Mouse (Mus musculus) heart, postnatal 14 days (tissue): ENCODE measurements around the gene Nudt19. TPM values are rescaled to one million over a fixed set of nuclear protein-coding genes. Genes with fewer than 3 reads are reported as not detected.
"Not testable (repeated sequence)": the region's sequence is repeated elsewhere in the genome, so short reads cannot be mapped to it uniquely, and the experiment has no call there.

Source experiments
- DNase-seq, 2 experiments: peaks; one replicate each; pipeline ENCODE4 v3.0.0; 2021 to 2022
- intact Hi-C: fragments of 180-260 bp; cut with DNase I; formaldehyde crosslinking; loops from one replicate; pipeline ENCODE4 v1.15.1; 2025
- total RNA-seq, 2 experiments: library from RNA; stranded (reverse); gene quantifications; 2 replicates each; pipeline ENCODE4 v1.2.3; 2021

Gene Nudt19
- total RNA-seq, 2 experiments from 2014 or later = 70.6 to 77.4 TPM

DNA sequence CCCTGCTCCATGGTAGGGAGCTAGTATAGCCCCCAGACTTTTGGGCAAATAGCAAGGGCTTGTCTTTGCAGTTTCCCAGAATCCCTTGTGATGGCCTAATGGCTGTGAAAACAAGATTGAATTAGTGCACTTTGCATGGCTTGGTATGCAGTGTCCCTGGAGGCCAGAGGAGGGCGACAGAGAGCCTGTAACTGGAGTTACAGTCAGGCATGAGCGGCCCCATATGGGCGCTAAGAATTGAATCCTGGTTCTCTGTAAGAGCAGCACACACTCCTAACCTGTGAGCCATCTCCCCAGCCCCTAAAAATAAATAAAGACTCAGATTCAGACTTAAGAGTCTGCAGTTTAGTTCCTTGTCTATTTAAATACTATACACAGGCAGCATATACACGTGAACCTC, 23.7 kb upstream of the Nudt19 start:
- intact Hi-C loops = loop anchor here (10.0 kb wide), 1 partner anchor 245 kb away; the partner anchor contains the start of gene Rhpn2
- peak; percentile 18 to 47 for DNase-seq

DNA sequence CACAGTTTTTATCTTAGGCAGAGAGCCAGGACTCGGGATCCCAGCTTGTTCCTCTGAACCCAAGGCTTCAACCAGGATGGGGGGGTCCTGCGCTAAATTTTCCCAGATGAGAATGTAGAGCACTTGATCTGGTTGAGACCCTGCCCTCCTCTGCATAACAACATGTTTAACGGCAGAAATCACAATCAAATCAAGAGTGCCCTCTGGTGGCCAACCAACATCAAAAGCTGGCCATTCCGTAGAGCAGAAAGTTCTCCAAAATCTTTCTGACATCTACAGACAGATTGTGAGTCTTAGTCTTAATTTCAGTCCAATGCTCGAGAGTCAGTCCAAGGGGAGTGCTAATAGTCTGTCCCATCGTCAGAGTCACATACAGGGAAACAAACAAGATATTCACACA, 14.8 kb upstream of the Nudt19 start:
- intact Hi-C loops = loop anchor here (2.0 kb wide), 1 partner anchor 16 kb away; no protein-coding TSS in a partner anchor
- DNase-seq = not testable (repeated sequence)

GRCm38 (mm10) chr7:35569724-35570123, 13.6 kb upstream of the Nudt19 start:
- intact Hi-C loops = loop anchor here (2.0 kb wide), 1 partner anchor 15 kb away; no protein-coding TSS in a partner anchor
- not testable (repeated sequence) for DNase-seq

DNA sequence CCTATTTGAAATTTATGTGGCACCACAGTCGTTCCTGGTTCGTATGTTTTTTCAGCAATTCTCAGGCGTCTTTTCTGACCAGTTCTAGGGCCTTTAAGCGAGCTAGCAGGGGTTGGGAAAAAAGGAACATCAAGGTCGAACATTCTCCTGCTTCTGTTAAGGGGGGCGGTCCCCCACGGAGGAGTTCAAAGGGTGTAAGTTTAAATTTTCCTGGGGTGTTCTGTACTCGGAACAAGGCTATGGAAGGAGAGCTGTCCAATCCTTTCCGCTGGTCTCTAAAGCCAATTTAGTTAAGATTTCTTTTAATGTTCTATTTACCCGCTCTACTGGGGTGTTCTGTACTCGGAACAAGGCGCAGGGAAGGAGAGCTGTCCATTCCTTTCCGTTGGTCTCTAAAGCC, 9.9 kb upstream of the Nudt19 start:
- DNase-seq, intact Hi-C loops: not testable (repeated sequence)

DNA sequence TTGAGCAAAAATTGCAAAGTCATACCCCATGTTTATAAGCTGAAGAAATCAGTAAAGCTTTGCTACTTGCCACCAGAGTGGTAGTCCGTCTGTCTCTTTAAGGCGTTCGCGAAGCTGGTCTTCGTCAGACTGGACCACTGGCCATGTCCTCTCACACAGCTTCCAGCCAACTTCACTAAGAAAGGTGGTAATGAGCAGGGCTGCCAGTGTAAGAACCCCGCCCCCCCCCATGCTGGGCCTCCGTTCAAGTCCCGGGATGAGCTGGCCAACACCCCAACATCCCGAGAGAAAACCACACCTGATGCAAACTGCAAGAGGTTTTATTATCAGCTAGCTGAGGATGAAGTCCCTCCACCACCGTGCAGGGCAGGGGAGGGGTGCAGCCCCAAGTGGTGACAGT, 8.8 kb upstream of the Nudt19 start:
- DNase-seq, intact Hi-C loops: not testable (repeated sequence)

- intact Hi-C loops = no loop called here
- no peak for DNase-seq
Measured at GRCm38 (mm10) chr7:35564067-35564865, 8.2 kb upstream of the Nudt19 start.

DNA sequence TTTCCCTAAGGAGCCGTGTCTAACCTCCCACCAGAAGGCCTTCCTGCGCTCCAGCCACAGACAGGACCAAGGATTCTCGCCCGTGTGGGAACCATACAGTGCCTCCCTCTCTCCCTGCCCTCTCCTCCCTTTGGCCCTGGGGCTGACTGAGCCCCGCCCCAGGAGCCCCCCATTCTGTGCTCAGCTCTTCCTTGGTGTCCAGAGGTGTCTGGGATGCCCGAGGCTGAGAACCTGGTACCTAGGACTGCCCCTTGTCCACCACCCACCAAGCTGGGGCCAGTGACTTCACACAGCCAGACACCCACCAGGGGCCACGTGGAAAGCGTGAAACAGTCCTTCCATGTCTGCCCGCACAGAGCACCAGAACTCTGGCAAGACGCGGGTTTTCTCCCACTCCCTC, 7.0 kb upstream of the Nudt19 start:
- intact Hi-C loops = no loop called here

DNA sequence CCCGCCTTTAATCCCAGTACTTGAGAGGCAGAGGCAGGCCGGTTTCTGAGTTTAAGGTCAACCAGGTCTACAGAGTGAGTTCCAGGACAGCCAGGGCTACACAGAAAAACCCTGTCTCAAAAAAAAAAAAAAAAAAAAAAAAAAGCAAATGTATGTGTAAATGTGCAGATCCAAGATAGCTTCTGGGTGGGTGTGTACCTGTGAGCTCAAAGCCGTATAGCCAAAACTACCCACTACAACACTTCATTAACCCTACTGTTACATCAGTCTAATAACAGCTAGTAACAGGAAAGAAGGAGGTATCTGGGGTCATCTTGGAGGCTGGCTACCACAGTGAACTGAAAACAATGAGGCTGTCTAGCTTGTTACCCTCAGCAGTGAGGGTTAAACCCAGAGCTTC, 3.7 kb upstream of the Nudt19 start:
- intact Hi-C loops = no loop called here
- DNase-seq = no peak

More for the DNA sequence above, 7.0 kb upstream of the Nudt19 start:
- no peak for DNase-seq

- no peak for DNase-seq
- intact Hi-C loops = no loop called here
Measured at GRCm38 (mm10) chr7:35558681-35559080, 2.6 kb upstream of the Nudt19 start.

DNA sequence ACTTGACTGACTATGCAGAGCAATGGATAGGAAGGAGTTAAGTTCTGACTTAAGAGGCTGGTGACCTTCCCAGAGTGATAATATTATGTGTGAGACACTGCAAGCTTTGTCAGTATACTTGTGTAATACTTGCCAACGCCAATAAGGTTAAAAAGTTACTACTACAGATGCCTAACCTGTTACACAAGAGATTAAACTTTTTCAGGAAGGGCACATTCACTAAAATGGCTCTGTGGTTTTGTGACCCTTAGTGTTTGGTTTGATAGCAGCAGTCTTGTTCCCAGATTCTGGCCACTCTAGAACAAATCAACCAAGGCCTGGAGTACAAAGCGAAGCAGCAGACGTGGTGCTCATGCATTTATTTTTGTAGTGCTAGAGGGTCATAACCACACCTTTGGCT, 1.5 kb upstream of the Nudt19 start:
- DNase-seq = no peak
- intact Hi-C loops = no loop called here

- intact Hi-C loops = no loop called here
- no peak for DNase-seq
Measured at GRCm38 (mm10) chr7:35556905-35557304, 801 bp upstream of the Nudt19 start.

DNA sequence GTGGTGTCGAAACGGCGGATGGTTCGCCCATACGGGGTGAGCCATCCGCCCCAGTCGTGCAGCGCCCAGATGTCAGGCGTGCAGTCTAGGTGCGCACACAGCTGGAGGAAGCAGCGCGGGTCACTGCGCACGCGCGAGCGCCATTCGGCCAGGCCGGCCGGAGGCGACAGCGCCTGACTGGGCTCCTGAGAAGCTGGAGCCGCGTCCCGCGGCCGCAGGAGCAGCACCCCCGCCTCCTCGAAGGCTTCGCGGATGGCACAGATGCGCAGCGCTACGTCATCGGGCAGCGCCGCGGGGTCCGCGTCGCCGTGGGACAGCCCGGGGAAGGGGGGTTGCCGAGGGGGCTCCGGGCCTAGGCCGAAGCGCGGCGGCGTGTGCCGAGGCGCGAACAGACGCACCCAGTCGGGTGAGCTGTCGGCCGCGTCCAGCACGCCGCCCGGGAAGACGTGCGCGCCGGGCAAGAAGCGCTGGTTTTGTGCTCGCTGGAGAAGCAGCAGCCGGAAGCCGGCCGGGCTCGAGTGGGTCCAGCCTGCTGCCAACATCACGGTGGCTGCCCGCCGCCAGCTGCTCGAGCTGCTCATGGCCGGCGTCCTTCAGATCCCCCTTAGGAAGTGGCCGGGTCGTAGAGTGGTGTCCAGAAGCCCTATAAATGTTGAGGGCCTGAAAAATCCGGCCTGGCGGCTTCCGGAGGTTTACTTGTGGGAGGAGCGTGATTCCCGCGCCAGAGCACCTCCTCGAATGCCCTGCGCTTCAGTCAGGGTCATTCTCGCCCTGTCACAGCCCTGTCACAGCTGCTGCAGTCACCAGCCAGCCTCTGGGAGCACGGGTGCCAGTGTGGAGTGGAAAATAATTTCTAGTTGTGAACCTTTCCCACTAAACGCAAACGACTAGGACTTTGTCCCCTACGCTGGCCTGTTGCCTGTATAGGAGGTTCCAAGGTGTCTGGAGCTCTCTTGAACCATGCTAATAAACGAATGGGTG, 590 bp downstream of the Nudt19 start:
- peak; percentile 91 for DNase-seq

GRCm38 (mm10) chr7:35554605-35555175, 1.4 kb downstream of the Nudt19 start:
- peak; percentile 18 to 26 for DNase-seq
- intact Hi-C loops = loop anchor here (2.0 to 5.0 kb wide), 2 partner anchors 16 to 33 kb away; partner anchors contain the start of genes Ankrd27 and Rgs9bp

More for the DNA sequence above, 590 bp downstream of the Nudt19 start:
- intact Hi-C loops = loop anchor here (2.0 kb wide), 1 partner anchor 15 kb away; no protein-coding TSS in a partner anchor

DNA sequence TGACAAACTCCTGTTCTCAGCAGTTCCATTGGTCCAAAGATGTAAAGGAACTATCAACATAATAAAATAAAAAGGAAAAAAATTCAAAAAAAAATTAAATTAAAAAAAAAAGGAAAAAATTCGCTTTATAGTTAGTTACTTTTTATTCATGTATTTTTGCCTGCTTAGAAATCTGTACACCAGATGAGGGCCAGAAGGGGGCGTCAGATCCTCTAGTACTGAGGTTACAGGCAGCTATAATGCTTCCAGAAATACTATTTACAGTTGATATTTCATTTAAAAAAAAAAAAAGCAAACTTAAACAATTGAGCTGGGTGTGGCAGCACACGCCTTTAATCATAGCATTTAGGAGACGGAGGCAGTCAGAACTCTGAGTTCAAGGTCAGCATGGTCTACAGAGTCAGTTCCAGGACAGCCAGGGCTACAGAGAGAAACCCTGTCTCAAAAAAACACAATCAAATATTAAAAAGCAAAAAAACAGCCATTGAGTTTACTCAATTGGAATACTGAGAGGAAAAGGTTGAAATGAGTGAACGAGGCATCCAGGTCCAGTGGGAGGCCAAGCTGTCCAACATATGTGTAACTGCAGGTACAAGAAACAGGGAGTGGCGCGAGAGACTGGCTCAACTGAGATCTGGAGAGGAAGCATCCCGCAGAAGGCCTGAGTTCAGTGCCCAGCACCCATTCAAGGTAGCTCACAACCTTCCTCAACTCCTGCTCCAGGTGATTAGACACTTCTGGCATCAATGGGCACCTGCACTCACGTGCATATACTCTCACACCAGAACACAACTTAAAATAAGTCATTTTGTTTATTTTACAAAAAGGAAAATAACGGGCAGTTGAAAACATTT, 2.1 kb downstream of the Nudt19 start:
- intact Hi-C loops = loop anchor here (2.0 to 5.0 kb wide), 2 partner anchors 17 to 33 kb away; partner anchors contain the start of genes Ankrd27 and Rgs9bp
- peak; percentile 6 to 31 for DNase-seq

GRCm38 (mm10) chr7:35545881-35546280, 10.2 kb downstream of the Nudt19 start:
- DNase-seq = peak; percentile 50 to 64
- intact Hi-C loops = loop anchor here (2.0 kb wide), 1 partner anchor 91 kb away; no protein-coding TSS in a partner anchor

GRCm38 (mm10) chr7:35537562-35537961, 18.5 kb downstream of the Nudt19 start, which contains the start of gene Tdrd12:
Gene Tdrd12, minus strand, starts transcription at chr7:35537745.
- intact Hi-C loops = no loop called here
- no peak for DNase-seq

DNA sequence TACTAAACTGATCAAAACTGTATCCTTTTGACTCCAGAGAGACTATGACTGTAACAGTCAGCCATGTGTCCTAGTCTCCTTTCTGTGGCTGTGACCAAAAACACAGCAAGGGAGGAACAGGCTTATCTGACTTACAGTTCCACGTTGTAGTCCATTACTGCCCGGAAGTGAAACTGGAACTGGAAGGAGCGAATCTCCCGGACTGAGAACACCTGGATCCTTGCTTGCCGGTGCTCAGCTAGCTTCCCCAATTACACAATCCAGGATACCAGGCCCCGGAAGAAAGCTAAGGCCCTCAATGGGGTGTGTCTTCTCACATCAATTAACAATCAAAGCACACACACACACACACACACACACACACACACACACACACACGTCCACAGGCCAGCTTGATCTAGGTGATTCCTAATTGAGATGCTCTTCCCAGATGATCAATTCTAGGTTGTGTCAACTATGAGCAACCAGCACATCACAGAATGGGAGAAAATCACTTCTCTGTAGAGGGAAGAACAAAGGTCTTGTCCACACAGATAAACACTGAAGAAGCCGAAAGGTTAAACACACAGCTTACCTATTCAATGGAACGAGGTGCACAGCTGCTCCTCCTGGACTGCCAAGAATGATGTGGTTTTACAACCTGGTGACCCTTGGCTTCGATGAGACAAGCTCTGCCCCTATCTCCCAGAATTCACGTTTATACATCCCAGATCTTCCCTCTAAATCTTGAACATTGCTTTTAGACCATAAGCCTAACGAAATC, 20.2 kb downstream of the Nudt19 start:
- DNase-seq = no peak
- intact Hi-C loops = no loop called here

- DNase-seq, intact Hi-C loops: not testable (repeated sequence)
Measured at GRCm38 (mm10) chr7:35530544-35530943, 25.6 kb downstream of the Nudt19 start.
